Mouse (Mus musculus) kidney, adult 8-10 months (tissue): ENCODE measurements at regions not wholly inside any gene's neighbourhood (a gene's known extent, or its start where the extent isn't known, plus 50 kb on each side); places are given as distances from the start of the nearest gene placed in this dataset.

Experiments used
- DNase-seq, 2 experiments: peaks; one replicate each; pipeline ENCODE4 v3.0.0; 2022

GRCm38 (mm10) chr7:136209299-136210171, 493.4 kb upstream of the Mki67 start:
- no peak for DNase-seq

DNA sequence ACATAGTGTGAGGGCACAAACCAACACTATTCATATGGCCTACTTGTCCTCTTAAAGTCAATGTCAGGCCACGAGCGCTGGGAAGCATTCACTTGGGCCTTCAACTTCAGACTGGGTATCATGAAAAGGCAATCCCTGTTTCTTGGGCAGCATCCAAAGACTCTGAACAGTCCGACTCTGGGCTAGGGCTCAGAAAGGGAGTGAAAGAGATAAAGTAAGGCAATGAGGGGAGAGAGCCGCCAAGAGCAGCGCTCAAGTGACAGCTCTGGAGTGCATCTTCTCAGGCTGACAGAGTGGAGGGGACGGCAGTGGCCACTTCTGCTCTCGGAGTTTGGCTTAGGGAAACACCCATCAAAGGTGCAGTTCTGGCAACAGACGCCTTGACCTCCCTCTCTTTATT, 496.3 kb upstream of the Mki67 start:
- DNase-seq = no peak

GRCm38 (mm10) chr7:136213057-136213961, 497.1 kb upstream of the Mki67 start:
- DNase-seq = no peak

DNA sequence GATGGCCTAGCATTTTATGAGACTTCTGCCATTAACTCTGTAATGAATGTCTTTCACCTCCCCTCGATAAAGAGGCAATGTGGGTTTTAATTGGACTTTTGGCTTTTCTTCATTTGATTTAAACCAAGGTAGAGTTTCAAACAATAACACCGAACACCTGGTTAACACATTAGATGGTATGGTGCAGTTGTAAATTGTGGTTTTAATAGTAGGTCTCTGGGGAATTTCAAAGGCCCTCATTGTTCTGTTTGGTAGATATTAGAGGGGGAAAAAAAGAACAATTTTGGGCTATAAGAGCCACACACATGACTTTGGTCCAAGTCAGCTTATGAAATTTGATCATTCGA, 497.8 kb upstream of the Mki67 start:
- no peak for DNase-seq

DNA sequence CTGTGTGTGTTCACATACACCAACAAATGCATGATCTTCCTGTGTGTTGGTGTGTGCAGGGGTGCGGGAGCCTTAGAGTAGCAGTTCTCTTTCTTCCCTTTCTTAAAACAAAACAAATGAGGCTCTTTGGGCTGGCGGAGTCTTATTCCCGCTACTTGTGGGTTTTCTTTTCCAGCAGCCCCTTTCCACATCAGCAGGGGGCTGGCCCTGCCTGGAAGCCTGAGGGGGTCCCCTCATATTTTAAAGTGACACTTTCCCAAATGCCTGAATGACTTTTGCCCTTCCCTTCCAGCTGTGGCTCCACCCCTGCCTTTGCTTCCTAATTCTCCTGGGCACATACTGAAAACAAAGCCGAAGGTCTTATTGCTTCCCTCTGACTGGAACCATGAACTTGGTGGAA, 498.3 kb upstream of the Mki67 start:
- DNase-seq = no peak

DNA sequence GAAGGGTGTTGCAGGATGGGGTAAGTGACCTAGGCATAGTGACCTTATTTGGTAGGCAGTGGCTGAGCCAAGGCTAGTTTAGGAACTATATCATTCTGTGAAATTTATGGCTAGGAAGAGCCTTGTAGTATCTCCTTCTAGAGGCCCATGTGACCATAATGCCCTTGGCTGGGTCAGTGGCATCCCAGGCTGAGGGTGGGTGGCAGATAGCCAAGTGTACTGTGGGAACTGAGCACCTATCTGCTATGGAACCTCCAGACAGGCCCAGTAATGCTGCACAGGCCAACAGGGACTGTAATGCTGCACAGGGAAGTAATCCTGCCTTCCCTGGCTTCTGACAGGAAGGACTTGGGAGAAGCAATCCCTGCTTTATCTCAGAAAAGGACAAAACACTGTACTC, 500.6 kb upstream of the Mki67 start:
- DNase-seq = no peak

DNA sequence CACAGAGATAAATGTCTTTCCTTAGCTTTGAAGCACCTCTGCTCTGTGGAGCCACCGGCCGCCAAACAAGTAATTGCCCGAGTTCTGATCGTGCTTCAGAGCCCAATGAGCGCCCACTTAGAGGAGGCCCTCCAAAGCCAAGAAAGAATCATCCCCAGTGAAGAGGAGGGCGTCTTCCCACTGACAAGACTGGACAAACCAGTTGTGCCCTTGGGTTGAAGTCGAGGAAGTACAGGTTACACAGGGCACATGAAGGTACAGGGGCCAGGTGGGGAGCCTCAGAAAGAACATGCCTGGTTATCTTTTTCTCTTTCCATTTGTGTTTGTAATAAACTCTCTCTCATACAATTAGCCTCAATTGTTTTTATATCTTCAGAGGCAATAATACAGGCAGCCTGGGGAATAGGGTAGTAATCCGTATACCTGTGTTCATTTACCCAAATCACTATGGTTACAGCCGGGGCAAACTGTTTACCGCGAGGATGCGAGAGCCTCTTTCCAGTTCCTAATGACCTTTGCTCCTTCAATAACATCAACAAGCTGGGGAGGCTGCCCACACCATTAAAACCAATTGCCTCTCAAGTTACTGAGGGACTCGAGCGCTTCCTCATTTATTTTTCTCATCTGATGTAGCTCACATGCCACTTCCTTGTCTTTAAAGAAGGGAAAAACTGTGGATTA, 503.5 kb upstream of the Mki67 start:
- no peak for DNase-seq

DNA sequence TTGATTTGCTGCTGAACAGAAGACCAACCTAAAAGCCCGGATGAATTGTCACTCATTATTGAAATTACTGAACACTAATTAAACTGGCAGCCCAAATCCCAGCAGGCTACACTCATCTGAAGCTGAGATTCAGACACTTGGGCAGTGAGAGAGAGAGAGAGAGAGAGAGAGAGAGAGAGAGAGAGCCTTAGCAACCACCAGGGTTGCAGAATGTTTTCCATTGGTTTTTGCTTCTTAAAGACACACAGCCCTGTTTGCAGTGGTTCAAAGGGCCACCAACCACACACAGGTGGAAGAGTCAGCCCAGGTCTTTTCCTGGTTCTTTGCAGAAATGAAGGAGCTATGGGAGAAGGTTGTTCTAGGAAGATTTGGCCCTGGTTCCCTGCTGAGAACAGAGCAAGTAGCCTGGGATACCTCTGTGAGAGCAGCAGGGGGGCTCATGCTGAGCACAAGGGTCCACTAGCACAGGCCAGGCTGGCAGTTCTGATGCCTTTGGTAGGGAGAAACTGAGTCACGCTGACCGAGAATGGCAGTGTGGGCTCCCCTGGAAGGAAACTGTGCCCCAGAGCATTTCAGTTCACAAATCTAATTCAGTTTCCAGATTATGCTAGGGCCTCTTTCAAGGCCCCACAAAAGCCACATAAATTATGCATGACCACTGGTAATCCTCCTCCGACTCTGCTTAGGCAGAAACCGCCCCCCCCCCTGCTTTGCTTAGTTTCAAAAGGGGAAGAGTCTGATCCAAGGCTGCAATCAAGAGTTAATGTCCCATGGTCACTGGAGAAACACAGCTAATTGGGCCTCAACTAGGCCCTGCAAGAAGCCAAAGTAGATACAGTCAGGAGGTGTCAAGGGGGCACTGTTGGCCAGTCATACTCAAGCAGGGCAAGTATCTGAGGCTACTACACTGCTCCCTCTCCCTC, 504.3 kb upstream of the Mki67 start:
- no peak for DNase-seq

DNA sequence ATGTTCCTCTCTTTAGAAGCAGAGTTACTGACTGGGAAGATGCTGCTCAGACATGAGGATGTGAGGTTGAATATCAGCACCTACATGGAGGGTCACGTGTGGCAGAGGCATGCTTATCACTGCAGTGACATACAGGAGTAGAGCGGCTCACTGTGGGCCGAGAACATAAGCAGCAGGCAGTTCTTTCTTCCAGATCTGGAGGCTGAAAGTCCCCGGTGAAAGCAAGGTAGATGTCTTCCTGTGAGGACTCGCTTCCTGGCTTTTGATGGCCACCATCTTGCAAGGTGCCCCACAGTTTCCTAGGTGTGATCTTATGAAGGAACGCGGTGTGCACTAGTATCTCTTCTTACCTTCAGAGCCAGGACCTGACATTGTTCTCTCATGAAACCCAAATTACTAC, 505.5 kb upstream of the Mki67 start:
- no peak for DNase-seq

DNA sequence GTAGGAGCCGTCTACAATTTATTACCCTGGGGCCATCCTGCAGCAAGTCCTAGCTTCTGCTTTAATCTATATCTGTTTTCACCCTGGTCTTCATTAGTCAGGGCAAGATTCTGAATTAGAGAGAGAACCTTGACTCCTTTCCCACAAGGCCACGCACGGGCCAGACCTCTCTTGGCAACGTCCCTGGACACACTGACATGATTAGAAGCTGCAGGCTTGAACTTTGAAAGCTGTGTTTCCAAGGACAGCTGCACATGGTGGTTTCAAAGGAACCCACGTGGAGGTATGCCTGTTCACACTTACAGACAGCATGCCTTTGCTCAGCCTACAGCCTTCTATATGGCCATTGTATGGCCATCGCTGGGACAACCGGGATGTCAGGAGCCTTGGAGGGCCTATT, 509.9 kb upstream of the Mki67 start:
- DNase-seq = peak; percentile 18 to 19

- no peak for DNase-seq
These were observed 512.2 kb upstream of the Mki67 start for GRCm38 (mm10) chr7:136228331-136228730.

- no peak for DNase-seq
These were observed 513.4 kb upstream of the Mki67 start for GRCm38 (mm10) chr7:136229592-136229991.

GRCm38 (mm10) chr7:136232177-136232576, 516.0 kb upstream of the Mki67 start:
- DNase-seq = no peak

DNA sequence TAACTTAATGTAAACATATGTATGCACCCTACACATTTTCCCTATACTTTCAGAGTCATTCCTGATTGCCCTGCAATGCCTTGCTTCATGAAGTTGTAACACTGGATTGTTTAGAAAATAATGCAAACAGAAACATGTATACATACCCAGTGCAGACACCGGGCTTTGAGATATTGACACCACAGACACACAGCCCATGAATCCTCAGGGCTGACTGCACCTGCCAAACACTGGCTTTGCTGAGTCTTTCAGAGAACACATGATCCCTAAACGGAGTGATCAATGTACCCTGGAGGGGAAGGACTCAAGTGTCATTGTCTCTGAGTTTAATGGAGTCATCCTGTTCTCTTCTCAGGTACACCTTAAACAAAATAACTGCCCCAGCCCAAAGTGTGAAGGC, 519.4 kb upstream of the Mki67 start:
- no peak for DNase-seq

DNA sequence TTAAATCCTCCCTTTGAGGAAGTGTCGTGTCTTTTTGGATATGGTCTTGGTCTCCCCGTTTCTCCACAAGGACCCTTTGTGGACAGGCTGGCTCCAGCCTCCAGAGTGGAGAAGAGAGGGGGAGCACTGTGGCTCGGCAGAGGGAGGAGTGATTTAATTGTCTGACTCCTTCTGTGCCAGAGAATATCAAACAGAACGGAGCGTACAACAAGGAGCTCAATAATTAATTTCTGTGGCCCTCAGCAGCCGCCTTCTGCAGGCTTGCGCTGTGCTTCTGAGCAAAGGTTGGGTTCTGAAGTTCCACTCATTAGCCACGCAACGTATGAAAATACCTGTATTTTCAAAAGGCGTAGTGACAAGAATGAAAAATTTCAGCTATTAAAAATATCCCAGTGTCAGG, 520.2 kb upstream of the Mki67 start:
- peak; percentile 59 to 68 for DNase-seq

GRCm38 (mm10) chr7:136265691-136266090, 549.5 kb upstream of the Mki67 start:
- DNase-seq = no peak

GRCm38 (mm10) chr7:136267716-136268489, 551.7 kb upstream of the Mki67 start:
- peak in 1 of 2 experiments; percentile 15 for DNase-seq

DNA sequence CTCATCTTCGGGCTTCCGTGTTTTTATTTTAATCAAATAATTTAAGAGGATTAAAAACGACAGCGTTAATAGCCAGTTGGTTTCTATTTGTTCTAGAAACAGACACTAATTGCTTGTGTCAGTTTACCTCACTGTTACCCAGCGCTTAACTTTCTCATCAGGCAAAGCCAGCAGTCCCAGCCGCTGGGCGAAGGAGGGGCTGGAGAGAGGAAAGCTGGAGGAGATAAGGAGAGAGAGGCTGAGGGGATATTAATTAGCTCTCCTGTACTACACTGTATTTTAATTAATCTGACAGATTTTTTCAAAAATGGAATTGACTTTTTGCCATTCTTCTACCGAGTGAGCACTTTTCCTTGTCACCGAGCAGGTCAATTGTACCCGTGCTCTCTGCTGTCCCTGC, 559.5 kb upstream of the Mki67 start:
- DNase-seq = no peak

- DNase-seq = no peak
These were observed 567.6 kb upstream of the Mki67 start for GRCm38 (mm10) chr7:136283770-136284169.

GRCm38 (mm10) chr7:136285606-136286005, 569.4 kb upstream of the Mki67 start:
- DNase-seq = no peak

DNA sequence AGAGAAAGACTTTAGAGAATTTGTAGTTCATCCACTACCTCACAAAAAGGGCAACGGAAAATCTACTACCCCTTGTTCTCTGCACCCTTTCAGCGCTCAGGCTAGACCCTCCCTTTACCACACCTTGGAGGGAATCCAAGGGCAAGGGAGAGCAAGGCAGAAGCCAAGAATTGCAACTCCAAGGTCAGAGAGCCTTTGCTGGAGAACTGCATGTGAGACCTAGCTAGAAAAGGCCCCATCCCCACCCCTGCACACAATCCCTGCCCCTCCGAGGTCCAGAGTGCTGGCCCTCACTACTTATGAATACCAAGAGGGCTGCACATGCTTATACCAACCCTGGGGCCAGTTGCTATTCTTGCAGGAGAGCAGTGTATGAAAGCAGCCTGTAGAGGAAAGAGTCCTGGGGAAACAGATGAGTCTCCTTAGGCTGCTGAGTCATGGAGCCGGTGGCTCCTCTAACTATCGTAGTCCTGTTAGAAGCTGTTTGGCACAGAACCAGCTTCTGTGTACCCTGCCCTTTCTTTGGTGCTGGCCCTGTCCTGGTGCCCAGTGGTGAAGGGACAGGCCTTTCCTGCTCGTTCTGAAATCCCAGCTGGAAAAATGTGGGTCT, 577.5 kb upstream of the Mki67 start:
- peak; percentile 57 to 71 for DNase-seq
